Mouse (Mus musculus) lung, postnatal 36 days (tissue): ENCODE results near the gene Pdia4.
A peak's percentile ranks its signal among the peaks of the same experiment; 100 is the strongest.
"Not testable (repeated sequence)": the region's sequence is repeated elsewhere in the genome, so short reads cannot be mapped to it uniquely, and the experiment has no call there.

Experiments
- DNase-seq: peaks from one replicate; pipeline ENCODE4 v3.0.0; 2022; ENCODE audit warnings: mixed read lengths

Gene Pdia4

GRCm38 (mm10) chr6:47757429-47757828 lies 55.8 kb downstream of the Pdia4 start:
- not testable (repeated sequence) for DNase-seq

DNA sequence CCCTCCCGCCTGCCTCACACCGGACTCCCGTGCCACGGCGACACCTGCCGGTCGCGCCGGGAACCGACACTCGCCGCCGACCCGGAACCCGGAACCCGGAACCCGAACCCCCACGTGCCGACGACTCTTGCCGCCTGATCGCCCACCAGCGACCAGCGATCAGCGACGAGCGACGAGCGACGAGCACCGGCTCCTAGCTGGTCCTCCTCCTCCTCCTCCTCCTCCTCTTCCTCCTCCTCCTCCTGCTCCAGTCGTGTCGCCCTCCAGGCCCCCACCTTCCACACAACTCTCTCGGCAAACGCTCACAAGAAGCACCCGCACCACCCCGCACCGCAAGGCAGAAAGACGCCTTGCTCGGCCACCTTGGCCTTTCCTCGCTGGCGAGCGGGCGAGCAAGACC lies 60.1 kb downstream of the Pdia4 start:
- not testable (repeated sequence) for DNase-seq

DNA sequence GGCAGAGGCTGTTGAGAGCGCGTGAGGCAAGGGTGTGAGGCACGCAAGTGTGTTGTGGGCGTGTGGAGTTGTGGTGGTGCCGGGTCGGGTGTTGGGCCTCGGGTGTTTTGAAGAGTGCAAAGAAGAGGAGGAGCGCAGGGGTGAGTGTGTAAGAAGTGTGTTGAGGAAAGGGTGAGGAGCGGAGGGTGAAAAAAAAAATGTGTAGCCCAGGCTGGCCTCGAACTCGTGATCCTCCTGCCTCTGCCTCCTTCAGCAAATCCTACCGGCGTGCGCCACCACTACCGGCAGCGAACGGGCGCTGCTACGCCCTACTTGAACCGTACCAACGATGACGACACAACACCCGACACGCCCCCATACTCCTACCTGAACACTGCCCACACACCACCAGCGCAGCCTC lies 64.9 kb downstream of the Pdia4 start:
- peak; percentile 87 for DNase-seq

GRCm38 (mm10) chr6:47747886-47748285 lies 65.3 kb downstream of the Pdia4 start:
- DNase-seq, result not testable (repeated sequence)
